Mouse (Mus musculus): ENCODE data around the gene Slc27a5. TPM values are rescaled to one million over a fixed set of nuclear protein-coding genes. Genes with fewer than 3 reads are reported as not detected.

The Slc27a5 gene
- total RNA-seq, 1 experiment from 2014 or later, result not detected

DNA sequence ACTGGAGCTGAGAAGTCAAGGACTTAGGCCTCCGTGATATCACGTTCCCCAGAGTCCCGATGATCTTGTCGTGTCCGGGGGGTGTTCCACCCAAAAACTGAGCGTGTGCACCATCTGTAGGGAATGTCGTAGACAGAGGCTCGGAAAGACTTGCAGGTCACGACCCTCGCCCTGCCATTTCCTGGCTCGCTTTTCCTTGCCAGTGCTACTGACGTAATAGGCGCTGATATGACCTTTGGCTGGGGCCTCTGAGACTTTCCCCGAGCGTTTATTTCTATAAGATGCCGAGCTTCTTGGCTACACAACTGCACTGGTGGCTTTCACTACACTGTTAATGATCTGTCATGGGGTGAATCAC is 48.1 kb downstream of the Slc27a5 start:
- ATAC-seq (replicated peaks; ENCODE audit: insufficient number of reproducible peaks, low FRiP score, low TSS enrichment, poor library complexity, severe bottlenecking), result no peak

GRCm38 (mm10) chr7:12949032-12949871 is 48.7 kb downstream of the Slc27a5 start:
- ATAC-seq (replicated peaks; ENCODE audit: insufficient number of reproducible peaks, low FRiP score, low TSS enrichment, poor library complexity, severe bottlenecking), result peak; percentile 97

DNA sequence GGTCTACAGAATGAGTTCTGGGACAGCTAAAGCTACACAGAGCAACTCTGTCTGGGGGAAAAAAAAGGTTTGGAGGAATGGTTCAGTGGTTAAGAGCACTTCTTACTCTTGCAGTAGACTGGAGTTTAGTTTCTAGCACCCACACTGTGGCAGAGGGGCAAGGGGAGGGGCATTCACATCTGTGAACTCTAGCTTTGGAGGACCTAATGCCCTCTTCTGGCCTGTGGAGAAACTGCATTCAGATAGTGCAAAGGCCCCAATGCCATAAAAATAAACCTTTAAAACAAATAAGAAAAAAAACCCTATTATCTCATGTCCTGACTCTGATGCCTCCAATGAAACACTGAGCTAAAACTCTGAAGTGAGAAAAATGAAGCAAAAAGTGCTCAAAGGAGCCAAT is 54.5 kb downstream of the Slc27a5 start:
- ATAC-seq (replicated peaks; ENCODE audit: insufficient number of reproducible peaks, low FRiP score, low TSS enrichment, poor library complexity, severe bottlenecking), result peak; percentile 65

GRCm38 (mm10) chr7:12940599-12940998 is 57.4 kb downstream of the Slc27a5 start:
- no peak for ATAC-seq (replicated peaks; ENCODE audit: insufficient number of reproducible peaks, low FRiP score, low TSS enrichment, poor library complexity, severe bottlenecking)

Other genes starting within 250 kb of the Slc27a5 start
- gene Zscan18, start 194.6 kb downstream of the Slc27a5 start, total RNA-seq (2017), result 0.19 to 1.6 TPM (median 0.53 TPM) in 3 replicates
- gene Zfp329, start 179.3 kb downstream of the Slc27a5 start, total RNA-seq (2017), result 10.1 to 23.3 TPM (median 10.4 TPM) in 3 replicates
- gene Zfp110, start 163.4 kb downstream of the Slc27a5 start, total RNA-seq (2017), result 95.8 to 106 TPM (median 102 TPM) in 3 replicates
- 1.6 to 4.2 TPM (median 2.4 TPM) in 3 replicates for gene Zfp128, start 117.0 kb downstream of the Slc27a5 start, total RNA-seq (2017)
- 0.75 to 3.9 TPM in 2 of 3 replicates, not detected in the other for gene Zscan22, start 100.4 kb downstream of the Slc27a5 start, total RNA-seq (2017)
- 534 to 585 TPM (median 572 TPM) in 3 replicates for gene Rps5, start 75.9 kb downstream of the Slc27a5 start, total RNA-seq (2017)
- gene Rnf225, start 70.8 kb downstream of the Slc27a5 start, total RNA-seq (2017), result 0.53 TPM in 1 of 3 replicates, not detected in the others
- 0.96 to 4.5 TPM (median 1.9 TPM) in 3 replicates for gene Zfp324, start 32.4 kb downstream of the Slc27a5 start, total RNA-seq (2017)
- 0.43 to 1.3 TPM (median 1.0 TPM) in 3 replicates for gene Zfp446, start 20.3 kb downstream of the Slc27a5 start, total RNA-seq (2017)
- 150 to 169 TPM (median 158 TPM) in 3 replicates for gene Trim28, start 922 bp upstream of the Slc27a5 start, total RNA-seq (2017)
- 3.6 to 5.7 TPM (median 3.8 TPM) in 3 replicates for gene Zbtb45, start 11.8 kb upstream of the Slc27a5 start, total RNA-seq (2017)
- gene Chmp2a, start 36.6 kb upstream of the Slc27a5 start, total RNA-seq (2017), result 277 to 386 TPM (median 313 TPM) in 3 replicates
- 44.8 to 67.8 TPM (median 54.9 TPM) in 3 replicates for gene Ube2m, start 40.1 kb upstream of the Slc27a5 start, total RNA-seq (2017)
- gene Mzf1, start 56.6 kb upstream of the Slc27a5 start, total RNA-seq (2017), result 0.19 to 0.48 TPM in 2 of 3 replicates, not detected in the other
- not detected in 3 replicates for gene Vmn1r85, start 97.0 kb upstream of the Slc27a5 start, total RNA-seq (2017)
- not detected in 3 replicates for gene Vmn1r86, start 121.7 kb upstream of the Slc27a5 start, total RNA-seq (2017)
- not detected in 3 replicates for gene Vmn1r87, start 142.0 kb upstream of the Slc27a5 start, total RNA-seq (2017)
- gene Vmn1r88, start 161.4 kb upstream of the Slc27a5 start, total RNA-seq (2017), result not detected in 3 replicates
- gene Vmn1r89, start 214.8 kb upstream of the Slc27a5 start, total RNA-seq (2017), result not detected in 3 replicates